Mouse (Mus musculus): ENCODE results near the gene Col6a4. TPM values are rescaled to one million over a fixed set of nuclear protein-coding genes. Genes with fewer than 3 reads are reported as not detected.

Col6a4 gene
- polyA plus RNA-seq, 1 experiment from 2014 or later: 0.49 TPM

GRCm38 (mm10) chr9:105984931-105985519, 111.6 kb downstream of the Col6a4 start:
- Histone ChIP-seq H3K27ac (no peak overlapping the region; the same call in 1 of the 2 replicates), H3K27me3 (no peaks in the 10 kb centered on the region), H3K4me2 (peak overlapping the region; percentile 44), H3K9me3 (replicated peaks) (no peaks in the 10 kb centered on the region), H3K4me1 (peaks cover 10% of the 10 kb centered on the region), H3K4me3 (0 out of 2 replicates have a peak overlapping the region, but pooled peaks have one; percentile 5), H3K36me3 (ENCODE audit: poor library complexity, severe bottlenecking) (no peaks in the 10 kb centered on the region), H3K9ac (no peak overlapping the region)
- ATAC-seq: peak; percentile 66
- WGBS: 7% methylated on average over 10 of the region's 10 CpGs

GRCm38 (mm10) chr9:105978479-105978878, 118.1 kb downstream of the Col6a4 start:
- Histone ChIP-seq H3K27me3 (no peaks in the 10 kb centered on the region), H3K27ac (no peak overlapping the region), H3K4me1 (no peaks in the 10 kb centered on the region), H3K9me3 (replicated peaks) (no peaks in the 10 kb centered on the region; the same call in 1 of the 2 replicates), H3K9ac (no peak overlapping the region), H3K36me3 (ENCODE audit: poor library complexity, severe bottlenecking) (no peaks in the 10 kb centered on the region), H3K4me3 (no peak overlapping the region), H3K4me2 (no peak overlapping the region)
- WGBS: 92% methylated on average over 8 of the region's 8 CpGs
- ATAC-seq: no peak

- H3K4me2 ChIP-seq: no peak overlapping the region
- no peaks in the 10 kb centered on the region for H3K4me1 ChIP-seq
- H3K9me3 ChIP-seq (replicated peaks): no peaks in the 10 kb centered on the region; the same call in 1 of the 2 replicates
- no peak overlapping the region for H3K9ac ChIP-seq
- ATAC-seq: no peak
- no peak overlapping the region for H3K27ac ChIP-seq
- WGBS: 33% methylated on average over 13 of the region's 13 CpGs
- no peak overlapping the region for H3K4me3 ChIP-seq
- H3K27me3 ChIP-seq: no peaks in the 10 kb centered on the region
- no peaks in the 10 kb centered on the region for H3K36me3 ChIP-seq (ENCODE audit: poor library complexity, severe bottlenecking)
These were observed 119.7 kb downstream of the Col6a4 start for GRCm38 (mm10) chr9:105976871-105977270.

- Histone ChIP-seq H3K27ac (no peak overlapping the region), H3K4me3 (no peak overlapping the region), H3K9me3 (replicated peaks) (no peaks in the 10 kb centered on the region; the same call in 1 of the 2 replicates), H3K27me3 (no peaks in the 10 kb centered on the region), H3K36me3 (ENCODE audit: poor library complexity, severe bottlenecking) (no peaks in the 10 kb centered on the region), H3K4me2 (no peak overlapping the region), H3K4me1 (no peaks in the 10 kb centered on the region), H3K9ac (no peak overlapping the region)
- 48% methylated on average over 6 of the region's 6 CpGs for whole genome bisulfite sequencing
- ATAC-seq: no peak
These were observed 120.3 kb downstream of the Col6a4 start for GRCm38 (mm10) chr9:105976314-105976713.

GRCm38 (mm10) chr9:105973736-105974135, 122.8 kb downstream of the Col6a4 start:
- H3K27ac ChIP-seq: no peak overlapping the region
- no peak overlapping the region for H3K9ac ChIP-seq
- no peaks in the 10 kb centered on the region for H3K27me3 ChIP-seq
- no peaks in the 10 kb centered on the region for H3K36me3 ChIP-seq (ENCODE audit: poor library complexity, severe bottlenecking)
- no peak for ATAC-seq
- no peak overlapping the region for H3K4me2 ChIP-seq
- H3K9me3 ChIP-seq (replicated peaks): no peaks in the 10 kb centered on the region; the same call in 1 of the 2 replicates
- 83% methylated on average over 1 of the region's 1 CpGs for WGBS
- no peaks in the 10 kb centered on the region for H3K4me1 ChIP-seq
- no peak overlapping the region for H3K4me3 ChIP-seq

GRCm38 (mm10) chr9:105972031-105972430, 124.6 kb downstream of the Col6a4 start:
- Histone ChIP-seq H3K9ac (no peak overlapping the region), H3K4me1 (no peaks in the 10 kb centered on the region), H3K4me3 (no peak overlapping the region), H3K4me2 (no peak overlapping the region), H3K27ac (no peak overlapping the region), H3K36me3 (ENCODE audit: poor library complexity, severe bottlenecking) (no peaks in the 10 kb centered on the region), H3K9me3 (replicated peaks) (no peaks in the 10 kb centered on the region; the same call in 1 of the 2 replicates), H3K27me3 (no peaks in the 10 kb centered on the region)
- no peak for ATAC-seq
- WGBS: 88% methylated on average over 3 of the region's 3 CpGs

- no peak for ATAC-seq
- no peaks in the 10 kb centered on the region for H3K27me3 ChIP-seq
These were observed 125.2 kb downstream of the Col6a4 start for GRCm38 (mm10) chr9:105971351-105971894.

GRCm38 (mm10) chr9:105970901-105971300, 125.7 kb downstream of the Col6a4 start:
- no peak overlapping the region for H3K4me2 ChIP-seq
- ATAC-seq: no peak
- H3K27me3 ChIP-seq: no peaks in the 10 kb centered on the region
- whole genome bisulfite sequencing: 86% methylated on average over 5 of the region's 5 CpGs
- H3K4me3 ChIP-seq: no peak overlapping the region
- no peaks in the 10 kb centered on the region for H3K4me1 ChIP-seq
- no peak overlapping the region for H3K9ac ChIP-seq
- H3K27ac ChIP-seq: no peak overlapping the region
- H3K36me3 ChIP-seq (ENCODE audit: poor library complexity, severe bottlenecking): no peaks in the 10 kb centered on the region
- no peaks in the 10 kb centered on the region; the same call in 1 of the 2 replicates for H3K9me3 ChIP-seq (replicated peaks)

More at GRCm38 (mm10) chr9:105971351-105971894, 125.2 kb downstream of the Col6a4 start:
- H3K36me3 ChIP-seq (ENCODE audit: poor library complexity, severe bottlenecking): no peaks in the 10 kb centered on the region
- no peak overlapping the region for H3K27ac ChIP-seq
- no peaks in the 10 kb centered on the region; the same call in 1 of the 2 replicates for H3K9me3 ChIP-seq (replicated peaks)
- no peak overlapping the region for H3K4me3 ChIP-seq
- H3K4me1 ChIP-seq: no peaks in the 10 kb centered on the region
- H3K9ac ChIP-seq: no peak overlapping the region
- 90% methylated on average over 14 of the region's 14 CpGs for WGBS
- no peak overlapping the region for H3K4me2 ChIP-seq

- Histone ChIP-seq H3K36me3 (ENCODE audit: poor library complexity, severe bottlenecking) (no peaks in the 10 kb centered on the region), H3K27me3 (no peaks in the 10 kb centered on the region), H3K27ac (no peak overlapping the region), H3K9ac (no peak overlapping the region), H3K9me3 (replicated peaks) (no peaks in the 10 kb centered on the region), H3K4me1 (no peaks in the 10 kb centered on the region), H3K4me2 (no peak overlapping the region), H3K4me3 (no peak overlapping the region)
- ATAC-seq: no peak
- 82% methylated on average over 5 of the region's 5 CpGs for WGBS
These were observed 128.6 kb downstream of the Col6a4 start for GRCm38 (mm10) chr9:105967976-105968375.

- Histone ChIP-seq H3K4me2 (no peak within 1 kb of the TSS), H3K9ac (no peak within 1 kb of the TSS), H3K4me3 (no peak within 1 kb of the TSS), H3K4me1 (no peaks in the 10 kb centered on the region), H3K36me3 (ENCODE audit: poor library complexity, severe bottlenecking) (no peaks in the 10 kb centered on the region), H3K27me3 (no peaks in the 10 kb centered on the region), H3K27ac (no peak within 1 kb of the TSS), H3K9me3 (replicated peaks) (no peaks in the 10 kb centered on the region)
- WGBS: 30% methylated on average over 13 of the region's 13 CpGs
- no peak for ATAC-seq
These were observed 136.1 kb downstream of the Col6a4 start, which contains the start of gene Col6a5 for GRCm38 (mm10) chr9:105960533-105960932. Gene Col6a5, minus strand, starts transcription at chr9:105960643.

GRCm38 (mm10) chr9:105959116-105959515, 137.5 kb downstream of the Col6a4 start:
- 85% methylated on average over 1 of the region's 1 CpGs for WGBS
- Histone ChIP-seq H3K4me3 (no peak overlapping the region), H3K9ac (no peak overlapping the region), H3K36me3 (ENCODE audit: poor library complexity, severe bottlenecking) (no peaks in the 10 kb centered on the region), H3K27ac (no peak overlapping the region), H3K27me3 (no peaks in the 10 kb centered on the region), H3K9me3 (replicated peaks) (no peaks in the 10 kb centered on the region), H3K4me2 (no peak overlapping the region), H3K4me1 (no peaks in the 10 kb centered on the region)
- no peak for ATAC-seq

GRCm38 (mm10) chr9:105949755-105950154, 146.8 kb downstream of the Col6a4 start:
- Histone ChIP-seq H3K4me2 (no peak overlapping the region), H3K27ac (no peak overlapping the region; the same call in 1 of the 2 replicates), H3K4me1 (peaks cover 9% of the 10 kb centered on the region; the same call in 1 of the 2 replicates), H3K9ac (no peak overlapping the region), H3K9me3 (replicated peaks) (no peaks in the 10 kb centered on the region), H3K27me3 (no peaks in the 10 kb centered on the region), H3K36me3 (ENCODE audit: poor library complexity, severe bottlenecking) (no peaks in the 10 kb centered on the region), H3K4me3 (no peak overlapping the region)
- WGBS: 57% methylated on average over 1 of the region's 1 CpGs
- no peak for ATAC-seq
